Mouse (Mus musculus): ENCODE results near the gene Kcmf1. TPM values are rescaled to one million over a fixed set of nuclear protein-coding genes. Genes with fewer than 3 reads are reported as not detected.

The Kcmf1 gene
- 32.3 and 37.5 TPM in 2 replicates for polyA plus RNA-seq (2016; fragmentation: Nextera tagmentation; extraction: Ambion mirVana)

GRCm38 (mm10) chr6:72899781-72900681 lies at the start of gene Kcmf1:
Kcmf1 (minus strand) TSS chr6:72899979.
- Histone ChIP-seq H3K4me1 (peaks cover 27% of the 10 kb centered on the region), H3K27me3 (replicated peaks; ENCODE audit: low read depth, poor library complexity, severe bottlenecking) (no peaks in the 10 kb centered on the region), H3K9me3 (no peaks in the 10 kb centered on the region), H3K27ac (replicated peaks) (peak within 1 kb of the TSS; percentile 100), H3K36me3 (replicated peaks) (peaks cover 14% of the 10 kb centered on the region), H3K4me3 (peak within 1 kb of the TSS; percentile 97)
- WGBS: under 1% methylated on average over 109 of the region's 113 CpGs
- DNase-seq (ENCODE audit: low spot score): peak; percentile 88

- no peak for DNase-seq (ENCODE audit: low spot score)
- Histone ChIP-seq H3K36me3 (replicated peaks) (0 out of 2 replicates have a peak, but pooled peaks cover 4% of the 10 kb centered on the region), H3K4me1 (peaks cover 20% of the 10 kb centered on the region), H3K27me3 (replicated peaks; ENCODE audit: low read depth, poor library complexity, severe bottlenecking) (no peaks in the 10 kb centered on the region), H3K9me3 (peaks cover 7% of the 10 kb centered on the region; the same call in 1 of the 2 replicates), H3K27ac (replicated peaks) (no peak overlapping the region), H3K4me3 (no peak overlapping the region)
- 90% methylated on average over 9 of the region's 9 CpGs for WGBS
Observed at GRCm38 (mm10) chr6:72949161-72949756, 49.5 kb upstream of the Kcmf1 start.

- no peaks in the 10 kb centered on the region for H3K27me3 ChIP-seq (replicated peaks; ENCODE audit: low read depth, poor library complexity, severe bottlenecking)
- no peak overlapping the region for H3K4me3 ChIP-seq
- H3K36me3 ChIP-seq (replicated peaks): 0 out of 2 replicates have a peak, but pooled peaks cover 4% of the 10 kb centered on the region
- no peak for DNase-seq (ENCODE audit: low spot score)
- 90% methylated on average over 3 of the region's 3 CpGs for WGBS
- peaks cover 19% of the 10 kb centered on the region for H3K4me1 ChIP-seq
- H3K27ac ChIP-seq (replicated peaks): no peak overlapping the region
- peaks cover 7% of the 10 kb centered on the region; the same call in 1 of the 2 replicates for H3K9me3 ChIP-seq
Observed at GRCm38 (mm10) chr6:72948392-72948791, 48.6 kb upstream of the Kcmf1 start.

- Histone ChIP-seq H3K36me3 (replicated peaks) (0 out of 2 replicates have a peak, but pooled peaks cover 4% of the 10 kb centered on the region), H3K27me3 (replicated peaks; ENCODE audit: low read depth, poor library complexity, severe bottlenecking) (no peaks in the 10 kb centered on the region), H3K4me3 (no peak overlapping the region), H3K9me3 (peaks cover 7% of the 10 kb centered on the region; the same call in 1 of the 2 replicates), H3K27ac (replicated peaks) (no peak overlapping the region), H3K4me1 (peaks cover 14% of the 10 kb centered on the region)
- WGBS: 46% methylated on average over 6 of the region's 6 CpGs
- DNase-seq (ENCODE audit: low spot score): no peak
Observed at GRCm38 (mm10) chr6:72947960-72948359, 48.2 kb upstream of the Kcmf1 start.

GRCm38 (mm10) chr6:72940493-72940892 lies 40.7 kb upstream of the Kcmf1 start:
- Histone ChIP-seq H3K27me3 (replicated peaks; ENCODE audit: low read depth, poor library complexity, severe bottlenecking) (no peaks in the 10 kb centered on the region), H3K9me3 (no peaks in the 10 kb centered on the region), H3K4me3 (no peak overlapping the region), H3K36me3 (replicated peaks) (no peaks in the 10 kb centered on the region), H3K4me1 (peaks cover 4% of the 10 kb centered on the region; the same call in 1 of the 2 replicates), H3K27ac (replicated peaks) (no peak overlapping the region)
- 8% methylated on average over 3 of the region's 3 CpGs for WGBS
- peak; percentile 56 for DNase-seq (ENCODE audit: low spot score)

GRCm38 (mm10) chr6:72937859-72938258 lies 38.1 kb upstream of the Kcmf1 start:
- WGBS: 63% methylated on average over 5 of the region's 5 CpGs
- Histone ChIP-seq H3K9me3 (no peaks in the 10 kb centered on the region), H3K27ac (replicated peaks) (no peak overlapping the region), H3K4me3 (no peak overlapping the region), H3K4me1 (peaks cover 4% of the 10 kb centered on the region; the same call in 1 of the 2 replicates), H3K27me3 (replicated peaks; ENCODE audit: low read depth, poor library complexity, severe bottlenecking) (no peaks in the 10 kb centered on the region), H3K36me3 (replicated peaks) (no peaks in the 10 kb centered on the region)
- DNase-seq (ENCODE audit: low spot score): no peak

GRCm38 (mm10) chr6:72937430-72937829 lies 37.7 kb upstream of the Kcmf1 start:
- WGBS: 70% methylated on average over 3 of the region's 3 CpGs
- H3K36me3 ChIP-seq (replicated peaks): no peaks in the 10 kb centered on the region
- no peak for DNase-seq (ENCODE audit: low spot score)
- H3K27ac ChIP-seq (replicated peaks): no peak overlapping the region
- H3K4me1 ChIP-seq: peaks cover 4% of the 10 kb centered on the region; the same call in 1 of the 2 replicates
- no peaks in the 10 kb centered on the region for H3K9me3 ChIP-seq
- no peak overlapping the region for H3K4me3 ChIP-seq
- no peaks in the 10 kb centered on the region for H3K27me3 ChIP-seq (replicated peaks; ENCODE audit: low read depth, poor library complexity, severe bottlenecking)

GRCm38 (mm10) chr6:72932955-72933354 lies 33.2 kb upstream of the Kcmf1 start:
- Histone ChIP-seq H3K27ac (replicated peaks) (no peak overlapping the region), H3K4me1 (peaks cover 3% of the 10 kb centered on the region; the same call in 1 of the 2 replicates), H3K9me3 (no peaks in the 10 kb centered on the region), H3K27me3 (replicated peaks; ENCODE audit: low read depth, poor library complexity, severe bottlenecking) (no peaks in the 10 kb centered on the region), H3K4me3 (no peak overlapping the region), H3K36me3 (replicated peaks) (no peaks in the 10 kb centered on the region)
- WGBS: 87% methylated on average over 1 of the region's 1 CpGs
- no peak for DNase-seq (ENCODE audit: low spot score)

- no peak overlapping the region for H3K27ac ChIP-seq (replicated peaks)
- no peaks in the 10 kb centered on the region for H3K36me3 ChIP-seq (replicated peaks)
- H3K4me3 ChIP-seq: no peak overlapping the region
- DNase-seq (ENCODE audit: low spot score): no peak
- no peaks in the 10 kb centered on the region for H3K27me3 ChIP-seq (replicated peaks; ENCODE audit: low read depth, poor library complexity, severe bottlenecking)
- H3K4me1 ChIP-seq: peaks cover 8% of the 10 kb centered on the region
- H3K9me3 ChIP-seq: no peaks in the 10 kb centered on the region
- 88% methylated on average over 3 of the region's 3 CpGs for WGBS
Observed at GRCm38 (mm10) chr6:72931533-72931932, 31.8 kb upstream of the Kcmf1 start.

GRCm38 (mm10) chr6:72929795-72930398 lies 30.1 kb upstream of the Kcmf1 start:
- 88% methylated on average over 4 of the region's 4 CpGs for WGBS
- Histone ChIP-seq H3K27ac (replicated peaks) (no peak overlapping the region), H3K36me3 (replicated peaks) (no peaks in the 10 kb centered on the region)

GRCm38 (mm10) chr6:72926755-72927482 lies 27.1 kb upstream of the Kcmf1 start:
- Histone ChIP-seq H3K27ac (replicated peaks) (no peak overlapping the region; the same call in 1 of the 2 replicates), H3K4me1 (peaks cover 11% of the 10 kb centered on the region), H3K9me3 (no peaks in the 10 kb centered on the region), H3K4me3 (no peak overlapping the region), H3K36me3 (replicated peaks) (no peaks in the 10 kb centered on the region), H3K27me3 (replicated peaks; ENCODE audit: low read depth, poor library complexity, severe bottlenecking) (no peaks in the 10 kb centered on the region)
- DNase-seq (ENCODE audit: low spot score): peak; percentile 54
- 18% methylated on average over 9 of the region's 9 CpGs for WGBS

More at GRCm38 (mm10) chr6:72929795-72930398, 30.1 kb upstream of the Kcmf1 start:
- Histone ChIP-seq H3K4me3 (no peak overlapping the region), H3K27me3 (replicated peaks; ENCODE audit: low read depth, poor library complexity, severe bottlenecking) (no peaks in the 10 kb centered on the region), H3K9me3 (no peaks in the 10 kb centered on the region), H3K4me1 (peaks cover 11% of the 10 kb centered on the region)
- DNase-seq (ENCODE audit: low spot score): no peak

- Histone ChIP-seq H3K4me3 (no peak overlapping the region), H3K4me1 (peaks cover 11% of the 10 kb centered on the region), H3K9me3 (no peaks in the 10 kb centered on the region), H3K36me3 (replicated peaks) (no peaks in the 10 kb centered on the region), H3K27me3 (replicated peaks; ENCODE audit: low read depth, poor library complexity, severe bottlenecking) (no peaks in the 10 kb centered on the region), H3K27ac (replicated peaks) (no peak overlapping the region)
- 85% methylated on average over 4 of the region's 4 CpGs for WGBS
- DNase-seq (ENCODE audit: low spot score): no peak
Observed at GRCm38 (mm10) chr6:72926031-72926430, 26.3 kb upstream of the Kcmf1 start.
